Mouse (Mus musculus) liver, postnatal 0 days (tissue): Measurements from ENCODE around the gene Dmac2.
"Not testable (repeated sequence)": the region's sequence is repeated elsewhere in the genome, so short reads cannot be mapped to it uniquely, and the experiment has no call there.

ENCODE experiments used
- CTCF ChIP-seq: sonication (generic); IDR thresholded peaks from 2 replicates; pipeline ENCODE4 v1.5.1; 2016; ENCODE audit warnings: antibody characterized with exemption, low read depth
- EP300 ChIP-seq: IDR thresholded peaks from 2 replicates; pipeline ENCODE4 v1.6.1; 2016; ENCODE audit warnings: antibody characterized with exemption, low read depth, mild to moderate bottlenecking

- not testable (repeated sequence) for TF ChIP-seq EP300, CTCF
Observed at GRCm38 (mm10) chr7:25576793-25577437, 42.3 kb upstream of the Dmac2 start.
